Mouse (Mus musculus) adrenal gland, postnatal 14 days (tissue): ENCODE data around the gene Oxsm. TPM values are rescaled to one million over a fixed set of nuclear protein-coding genes. Genes with fewer than 3 reads are reported as not detected.

ENCODE experiments used
- DNase-seq: peaks from one replicate; pipeline ENCODE4 v3.0.0; 2021; ENCODE audit warnings: mixed read lengths
- long read RNA-seq, 2 experiments: library from polyadenylated mRNA; stranded (forward); transcript quantifications; one replicate each; pipeline ENCODE4 v2.0.0; 2021
- total RNA-seq: library from RNA; stranded (reverse); gene quantifications from 2 replicates; pipeline ENCODE4 v1.2.3, GENCODE M21; 2021

Oxsm gene
- 19.2 and 20.9 TPM in 2 replicates for total RNA-seq
- long read RNA-seq, experiment 1, partial matches to known transcripts, result 3 of 21 reads
- long read RNA-seq, experiment 1, other reads (novel, unspliced or antisense), result 13 of 21 reads
- long read RNA-seq, experiment 2, partial matches to known transcripts, result 1 of 27 reads
- long read RNA-seq, experiment 2, other reads (novel, unspliced or antisense), result 23 of 27 reads

GRCm38 (mm10) chr14:16249171-16249874 lies at the start of gene Oxsm, which contains the start of gene Ngly1:
Gene Oxsm (minus strand): TSS chr14:16249808.
Gene Ngly1 (plus strand): TSS chr14:16249280.
- peak; percentile 95 for DNase-seq

- DNase-seq, result no peak
Observed at GRCm38 (mm10) chr14:16296816-16297468, 47.3 kb upstream of the Oxsm start.

- DNase-seq, result no peak
Observed at GRCm38 (mm10) chr14:16293921-16294320, 44.3 kb upstream of the Oxsm start.

- no peak for DNase-seq
Observed at GRCm38 (mm10) chr14:16293015-16293414, 43.4 kb upstream of the Oxsm start.

GRCm38 (mm10) chr14:16292371-16292770 lies 42.8 kb upstream of the Oxsm start:
- no peak for DNase-seq

GRCm38 (mm10) chr14:16283966-16284365 lies 34.4 kb upstream of the Oxsm start:
- DNase-seq, result no peak

GRCm38 (mm10) chr14:16279196-16279595 lies 29.6 kb upstream of the Oxsm start:
- peak; percentile 9 for DNase-seq

GRCm38 (mm10) chr14:16273677-16274076 lies 24.1 kb upstream of the Oxsm start:
- no peak for DNase-seq

GRCm38 (mm10) chr14:16269776-16270175 lies 20.2 kb upstream of the Oxsm start:
- no peak for DNase-seq

- no peak for DNase-seq
Observed at GRCm38 (mm10) chr14:16267028-16267427, 17.4 kb upstream of the Oxsm start.

GRCm38 (mm10) chr14:16261869-16262268 lies 12.3 kb upstream of the Oxsm start:
- DNase-seq, result no peak

GRCm38 (mm10) chr14:16260541-16260940 lies 10.9 kb upstream of the Oxsm start:
- DNase-seq, result no peak

- DNase-seq, result peak; percentile 6
Observed at GRCm38 (mm10) chr14:16256209-16256608, 6.6 kb upstream of the Oxsm start.

GRCm38 (mm10) chr14:16255745-16256144 lies 6.1 kb upstream of the Oxsm start:
- DNase-seq, result no peak

- no peak for DNase-seq
Observed at GRCm38 (mm10) chr14:16250099-16250498, 491 bp upstream of the Oxsm start.

GRCm38 (mm10) chr14:16248603-16249157 lies 928 bp downstream of the Oxsm start:
- no peak for DNase-seq

GRCm38 (mm10) chr14:16248135-16248534 lies 1.5 kb downstream of the Oxsm start:
- DNase-seq, result no peak

GRCm38 (mm10) chr14:16246340-16246912 lies 3.2 kb downstream of the Oxsm start:
- DNase-seq, result no peak

GRCm38 (mm10) chr14:16245127-16245526 lies 4.5 kb downstream of the Oxsm start:
- no peak for DNase-seq

- no peak for DNase-seq
Observed at GRCm38 (mm10) chr14:16244370-16244769, 5.2 kb downstream of the Oxsm start.

- peak; percentile 23 for DNase-seq
Observed at GRCm38 (mm10) chr14:16243603-16244209, 5.9 kb downstream of the Oxsm start.

GRCm38 (mm10) chr14:16242947-16243602 lies 6.5 kb downstream of the Oxsm start:
- DNase-seq, result peak; percentile 94
